ENCODE assay signal across 8 mouse cellular contexts in genomic region chr11:77983191-77983936, GRCm38 (mm10). TPM values are rescaled to one million over a fixed set of nuclear protein-coding genes. Genes with fewer than 3 reads are reported as not detected.
DNase-seq lines count a peak whose midpoint lies in the region; ATAC-seq and TF ChIP-seq lines count a peak whose summit lies in the region.

No protein-coding gene starts in this region.

- H3K36me3 ChIP-seq in forebrain, embryonic 13.5 days (ENCODE audit: poor library complexity, severe bottlenecking) = peaks cover 29% of the 10 kb centered on the region
- peaks cover 10% of the 10 kb centered on the region for H3K36me3 ChIP-seq in hindbrain, embryonic 15.5 days
- peaks cover 2% of the 10 kb centered on the region; the same call in 1 of the 2 replicates for H3K36me3 ChIP-seq in small intestine, adult 2 months (ENCODE audit: control insufficient read depth, insufficient read depth, low read length)

- peak overlapping the region; percentile 90 for H3K27ac ChIP-seq in bone marrow, adult 2 months (ENCODE audit: control insufficient read depth, insufficient read depth, low read depth, low read length, poor library complexity)
- peak overlapping the region; percentile 97 for H3K27ac ChIP-seq in forebrain, embryonic 13.5 days
- peak overlapping the region; percentile 98 for H3K27ac ChIP-seq in hindbrain, embryonic 15.5 days (replicated peaks)
- H3K27ac ChIP-seq in small intestine, adult 2 months (ENCODE audit: insufficient read depth, low read depth, low read length) = peak overlapping the region; percentile 91

- intact Hi-C loops in left cerebral cortex, postnatal 10 days (cut with DNase I) = loop anchor here (5.0 kb wide), 1 partner anchor 194 kb away; the partner anchor contains the start of genes Nek8 and Tlcd1

- WGBS in bone marrow, adult 2 months = under 1% methylated on average over 32 of the region's 32 CpGs
- under 1% methylated on average over 26 of the region's 32 CpGs for WGBS in forebrain, embryonic 13.5 days
- WGBS in hindbrain, embryonic 15.5 days = under 1% methylated on average over 28 of the region's 32 CpGs
- WGBS in small intestine, adult 2 months = under 1% methylated on average over 32 of the region's 32 CpGs

- TF ChIP-seq POLR2A in bone marrow, adult 2 months (IDR thresholded peaks at IDR 0.05; ENCODE audit: borderline replicate concordance, control insufficient read depth, low read depth, low read length) = no peak
- TF ChIP-seq POLR2A in small intestine, adult 2 months (IDR thresholded peaks at IDR 0.05; ENCODE audit: low read depth, low read length) = no peak

- peak overlapping the region; percentile 99 for H3K9ac ChIP-seq in forebrain, embryonic 13.5 days
- peak overlapping the region; percentile 79 for H3K9ac ChIP-seq in hindbrain, embryonic 15.5 days

- no peak for ATAC-seq in forebrain, embryonic 13.5 days
- ATAC-seq in hindbrain, embryonic 15.5 days (ENCODE audit: low FRiP score, low read depth) = no peak
- ATAC-seq in megakaryocyte progenitor cell, adult 5-6 weeks (replicated peaks; ENCODE audit: poor library complexity) = 0 out of 2 replicates have a peak, but pooled peaks have one; percentile 10
- no peak for ATAC-seq in activated CD4-positive, CD25-positive, alpha-beta regulatory T cell, adult 4 months

- H3K9me3 ChIP-seq in forebrain, embryonic 13.5 days (replicated peaks) = no peaks in the 10 kb centered on the region
- no peaks in the 10 kb centered on the region for H3K9me3 ChIP-seq in hindbrain, embryonic 15.5 days

- no peak for TF ChIP-seq CTCF in bone marrow, adult 2 months (IDR thresholded peaks at IDR 0.05; ENCODE audit: control insufficient read depth, insufficient read depth, low read length)
- no peak for TF ChIP-seq CTCF in small intestine, adult 2 months (IDR thresholded peaks at IDR 0.05; ENCODE audit: extremely low read depth, insufficient read length, insufficient replicate concordance, low read depth, low read length)

- peaks cover 1% of the 10 kb centered on the region; the same call in 1 of the 2 replicates for H3K4me1 ChIP-seq in bone marrow, adult 2 months (ENCODE audit: control insufficient read depth, insufficient read depth, low read length)
- peaks cover 30% of the 10 kb centered on the region for H3K4me1 ChIP-seq in forebrain, embryonic 13.5 days
- H3K4me1 ChIP-seq in hindbrain, embryonic 15.5 days (replicated peaks) = peaks cover 34% of the 10 kb centered on the region
- no peaks in the 10 kb centered on the region for H3K4me1 ChIP-seq in small intestine, adult 2 months (ENCODE audit: control insufficient read depth, insufficient read depth, insufficient read length, low read length)

- peak; percentile 40 for DNase-seq in ES-CJ7 (ENCODE audit: low read depth, low spot score)
- DNase-seq in left cerebral cortex, postnatal 10 days (ENCODE audit: extremely low spot score in 1 of 2, low spot score in 2 of 2) = peak; percentile 44 to 89

- peak overlapping the region; percentile 91 for H3K4me2 ChIP-seq in forebrain, embryonic 13.5 days
- peak overlapping the region; percentile 78 for H3K4me2 ChIP-seq in hindbrain, embryonic 15.5 days

- H3K4me3 ChIP-seq in bone marrow, adult 2 months (replicated peaks; ENCODE audit: control insufficient read depth, low read depth, low read length) = peak overlapping the region; percentile 85
- H3K4me3 ChIP-seq in forebrain, embryonic 13.5 days = peak overlapping the region; percentile 99
- H3K4me3 ChIP-seq in hindbrain, embryonic 15.5 days = peak overlapping the region; percentile 67
- peak overlapping the region; percentile 98 for H3K4me3 ChIP-seq in small intestine, adult 2 months (ENCODE audit: low read depth, low read length)

- peaks cover 3% of the 10 kb centered on the region; the same call in 1 of the 2 replicates for H3K27me3 ChIP-seq in forebrain, embryonic 13.5 days
- H3K27me3 ChIP-seq in hindbrain, embryonic 15.5 days = no peaks in the 10 kb centered on the region
- H3K27me3 ChIP-seq in small intestine, adult 2 months (ENCODE audit: control insufficient read depth, insufficient read depth, low read length) = no peaks in the 10 kb centered on the region

RNA-seq across cellular contexts. Expression of gene Phf12, which starts 0.8 kb away (rescaled TPM):
- 41.8 and 59.4 TPM in 2 replicates for polyA plus RNA-seq in bone marrow, adult 2 months (2011; ENCODE audit: insufficient read depth, insufficient read length, low replicate concordance, missing spikeins)
- 20.7 and 24.5 TPM in 2 replicates for polyA plus RNA-seq in forebrain, embryonic 13.5 days (2015; fragmentation: Nextera tagmentation; extraction: Ambion mirVana)
- 15.1 and 19.0 TPM in 2 replicates for polyA plus RNA-seq in hindbrain, embryonic 15.5 days (2015; fragmentation: Nextera tagmentation; extraction: Ambion mirVana)
- total RNA-seq in left cerebral cortex, postnatal 10 days (2021) = 10 to 100 TPM; 48.9 to 51.4 TPM
- 61.8 and 64.3 TPM in 2 replicates for total RNA-seq in megakaryocyte progenitor cell, adult 5-6 weeks (2015)
- total RNA-seq in megakaryocyte progenitor cell, adult 5-6 weeks (2017) = 25.9 and 28.8 TPM in 2 replicates
- polyA plus RNA-seq in small intestine, adult 2 months (2012; rRNA removed) = 21.7 and 33.0 TPM in 2 replicates
- polyA plus RNA-seq in activated CD4-positive, CD25-positive, alpha-beta regulatory T cell, adult 4 months (2017; shearing (Covaris generic)) = 10 to 100 TPM; 24.8 to 27.2 TPM

RNA-seq across cellular contexts. Expression of gene Dhrs13, which starts 48.7 kb away (rescaled TPM):
- polyA plus RNA-seq in bone marrow, adult 2 months (2011; ENCODE audit: insufficient read depth, insufficient read length, low replicate concordance, missing spikeins) = 6.5 and 10.8 TPM in 2 replicates
- polyA plus RNA-seq in forebrain, embryonic 13.5 days (2015; fragmentation: Nextera tagmentation; extraction: Ambion mirVana) = 23.4 and 26.6 TPM in 2 replicates
- polyA plus RNA-seq in hindbrain, embryonic 15.5 days (2015; fragmentation: Nextera tagmentation; extraction: Ambion mirVana) = 48.6 and 55.6 TPM in 2 replicates
- 10 to 100 TPM; 22.6 to 24.6 TPM for total RNA-seq in left cerebral cortex, postnatal 10 days (2021)
- 6.7 and 7.2 TPM in 2 replicates for total RNA-seq in megakaryocyte progenitor cell, adult 5-6 weeks (2015)
- 5.6 and 9.7 TPM in 2 replicates for total RNA-seq in megakaryocyte progenitor cell, adult 5-6 weeks (2017)
- 3.8 and 3.9 TPM in 2 replicates for polyA plus RNA-seq in small intestine, adult 2 months (2012; rRNA removed)
- polyA plus RNA-seq in activated CD4-positive, CD25-positive, alpha-beta regulatory T cell, adult 4 months (2017; shearing (Covaris generic)) = 1 to 10 TPM; 1.3 to 2.4 TPM

RNA-seq across cellular contexts. Expression of gene Sez6, which starts 52.8 kb away (rescaled TPM):
- polyA plus RNA-seq in bone marrow, adult 2 months (2011; ENCODE audit: insufficient read depth, insufficient read length, low replicate concordance, missing spikeins) = 0.43 and 0.67 TPM in 2 replicates
- polyA plus RNA-seq in forebrain, embryonic 13.5 days (2015; fragmentation: Nextera tagmentation; extraction: Ambion mirVana) = 141 and 165 TPM in 2 replicates
- 123 and 151 TPM in 2 replicates for polyA plus RNA-seq in hindbrain, embryonic 15.5 days (2015; fragmentation: Nextera tagmentation; extraction: Ambion mirVana)
- total RNA-seq in left cerebral cortex, postnatal 10 days (2021) = 100 to 1,000 TPM; 226 to 231 TPM
- not detected in 2 replicates for total RNA-seq in megakaryocyte progenitor cell, adult 5-6 weeks (2015)
- not detected in 2 replicates for total RNA-seq in megakaryocyte progenitor cell, adult 5-6 weeks (2017)
- polyA plus RNA-seq in small intestine, adult 2 months (2012; rRNA removed) = 0.41 and 0.46 TPM in 2 replicates
- polyA plus RNA-seq in activated CD4-positive, CD25-positive, alpha-beta regulatory T cell, adult 4 months (2017; shearing (Covaris generic)) = under 1 TPM in 1 of 2 experiments, not detected in 1; 0.20 TPM

RNA-seq across cellular contexts. Expression of gene Flot2, which starts 54.4 kb away (rescaled TPM):
- 21.1 and 44.1 TPM in 2 replicates for polyA plus RNA-seq in bone marrow, adult 2 months (2011; ENCODE audit: insufficient read depth, insufficient read length, low replicate concordance, missing spikeins)
- polyA plus RNA-seq in forebrain, embryonic 13.5 days (2015; fragmentation: Nextera tagmentation; extraction: Ambion mirVana) = 69.6 and 78.1 TPM in 2 replicates
- 103 and 106 TPM in 2 replicates for polyA plus RNA-seq in hindbrain, embryonic 15.5 days (2015; fragmentation: Nextera tagmentation; extraction: Ambion mirVana)
- 100 to 1,000 TPM; 148 TPM for total RNA-seq in left cerebral cortex, postnatal 10 days (2021)
- 48.8 and 50.2 TPM in 2 replicates for total RNA-seq in megakaryocyte progenitor cell, adult 5-6 weeks (2015)
- 71.5 and 75.5 TPM in 2 replicates for total RNA-seq in megakaryocyte progenitor cell, adult 5-6 weeks (2017)
- 16.2 and 19.7 TPM in 2 replicates for polyA plus RNA-seq in small intestine, adult 2 months (2012; rRNA removed)
- 10 to 100 TPM; 23.2 to 28.6 TPM for polyA plus RNA-seq in activated CD4-positive, CD25-positive, alpha-beta regulatory T cell, adult 4 months (2017; shearing (Covaris generic))

Comparison
In these comparisons a context has a peak if more than half of its experiments do, and no peak if none do; other contexts are left out.
1. RNA of gene Sez6, which starts 52.8 kb away (polyA plus RNA-seq): 141 to 165 TPM in forebrain, embryonic 13.5 days and 123 to 151 TPM in hindbrain, embryonic 15.5 days; 0.43 to 0.67 TPM in bone marrow, adult 2 months, 0.41 to 0.46 TPM in small intestine, adult 2 months and 0.20 TPM in activated CD4-positive, CD25-positive, alpha-beta regulatory T cell, adult 4 months; every median in the first group is over 10 times any median in the second.
2. Peak in every context shown above with its lines, with median percentiles within 50 percentile points of each other: H3K27ac ChIP-seq and H3K4me3 ChIP-seq.